Mouse (Mus musculus) C2C12 (cell line): ENCODE measurements at regions not wholly inside any gene's neighbourhood (a gene's known extent, or its start where the extent isn't known, plus 50 kb on each side); places are given as distances from the start of the nearest gene placed in this dataset.

ENCODE experiments used
- CEBPB ChIP-seq: IDR thresholded peaks from one replicate; pipeline ENCODE4 v1.6.1; 2011; ENCODE audit warnings: low read depth, mild to moderate bottlenecking, control low read depth, moderate library complexity
- CTCF ChIP-seq: IDR thresholded peaks from one replicate; pipeline ENCODE4 v1.5.1; 2011; ENCODE audit not compliant: control insufficient read depth, insufficient read depth, insufficient read length
- FOSL1 ChIP-seq: IDR thresholded peaks from one replicate; pipeline ENCODE4 v1.8.0; 2011; ENCODE audit warnings: mild to moderate bottlenecking, low read length; ENCODE audit not compliant: poor library complexity, insufficient read depth, severe bottlenecking
- MAX ChIP-seq: IDR thresholded peaks from one replicate; pipeline ENCODE4 v1.6.1; 2011; ENCODE audit warnings: mild to moderate bottlenecking, control low read depth
- MYOD1 ChIP-seq: IDR thresholded peaks from one replicate; pipeline ENCODE4 v1.6.1; 2011; ENCODE audit warnings: low read depth; ENCODE audit not compliant: control insufficient read depth, insufficient read length
- MYOG ChIP-seq: IDR thresholded peaks from one replicate; pipeline ENCODE4 v1.6.1; 2011; ENCODE audit not compliant: control insufficient read depth, insufficient read length; ENCODE audit errors: extremely low read depth
- USF1 ChIP-seq: IDR thresholded peaks from one replicate; pipeline ENCODE4 v1.6.1; 2011; ENCODE audit warnings: low read depth, mild to moderate bottlenecking, control low read depth, moderate library complexity

GRCm38 (mm10) chr13:72852896-72853295 is 224.3 kb downstream of the Irx2 start:
- no peak for TF ChIP-seq CTCF
- no peak for TF ChIP-seq USF1
- TF ChIP-seq MAX = no peak
- TF ChIP-seq MYOG = no peak
- TF ChIP-seq MYOD1 = no peak
- no peak for TF ChIP-seq FOSL1
- no peak for TF ChIP-seq CEBPB
